Mouse (Mus musculus) liver, adult 2 months (tissue): ENCODE measurements at regions not wholly inside any gene's neighbourhood (a gene's known extent, or its start where the extent isn't known, plus 50 kb on each side); places are given as distances from the start of the nearest gene placed in this dataset.

Experiments used
- CTCF ChIP-seq: fragments of 200-500 bp; IDR thresholded peaks from 2 replicates; pipeline ENCODE4 v1.5.1; 2011; ENCODE audit warnings: low read depth, low read length, control low read depth
- POLR2A ChIP-seq: fragments of 200-500 bp; IDR thresholded peaks from 2 replicates; pipeline ENCODE4 v1.6.1; 2011; ENCODE audit warnings: low read length, control low read depth; ENCODE audit not compliant: insufficient read depth; ENCODE audit errors: extremely low read depth

DNA sequence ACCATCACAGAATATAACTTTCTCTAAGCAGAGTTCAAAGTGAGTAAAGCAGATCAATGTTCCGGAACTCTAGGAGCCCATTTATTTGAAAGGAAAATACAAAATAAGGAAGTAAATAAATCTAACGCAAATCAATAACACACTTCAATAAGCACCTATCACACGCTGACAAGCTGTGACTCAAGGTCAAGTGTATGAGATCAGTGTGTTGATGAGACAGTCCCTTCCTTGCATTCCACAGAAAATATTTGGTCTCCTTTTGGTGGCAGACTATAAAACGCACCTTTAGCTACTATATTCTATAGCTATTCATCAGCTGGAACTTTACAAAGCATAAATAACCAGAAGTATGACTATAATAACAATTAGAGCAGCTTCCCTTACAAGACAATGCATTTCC, 286.5 kb downstream of the Rpl36a-ps1 start:
- TF ChIP-seq CTCF = no peak
- no peak for TF ChIP-seq POLR2A
